Comparison of ENCODE assay signal across 18 mouse cellular contexts in the genomic region with DNA sequence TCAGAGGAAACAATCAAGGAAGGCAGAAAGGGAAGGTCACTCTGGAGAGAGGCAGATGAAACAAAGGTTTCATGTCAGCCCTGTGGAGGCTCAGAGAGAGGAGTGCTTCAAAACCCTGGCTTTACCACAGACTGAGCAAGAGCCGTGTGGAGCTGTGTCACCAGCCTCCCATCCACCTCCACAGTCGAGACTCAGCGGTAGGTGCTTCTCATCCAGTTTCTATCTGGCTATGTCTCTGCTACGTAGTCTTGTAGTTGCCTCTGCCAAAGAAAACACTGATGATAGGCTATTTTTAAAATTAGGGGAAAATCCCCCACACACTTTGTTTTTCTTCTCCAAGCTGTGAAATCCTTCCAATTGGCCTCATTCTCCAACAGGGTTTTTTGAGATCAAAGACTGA. TPM values are rescaled to one million over a fixed set of nuclear protein-coding genes. Genes with fewer than 3 reads are reported as not detected.
DNase-seq lines count a peak whose midpoint lies in the region; ATAC-seq and TF ChIP-seq lines count a peak whose summit lies in the region.
"Had no signal": no experiment of that assay in that cellular context is flagged by ENCODE, and none has a peak within 500 bp of the region (broad histone marks: within the 10 kb centered on the region; RNA-seq: fewer than 3 reads in every experiment).

No protein-coding gene starts in this region.

- no peak for ATAC-seq in forebrain, embryonic 14.5 days
- ATAC-seq in forebrain, embryonic 11.5 days (replicated peaks; ENCODE audit: low FRiP score): no peak
- peak; percentile 43 for ATAC-seq in activated CD4-positive, CD25-positive, alpha-beta regulatory T cell, adult 4 months

- no peak overlapping the region for H3ac ChIP-seq in myocyte (ENCODE audit: control insufficient read depth, insufficient read length)

- no peaks in the 10 kb centered on the region for H3K36me3 ChIP-seq in forebrain, embryonic 14.5 days (ENCODE audit: control insufficient read depth, insufficient read depth, low read length)
- no peaks in the 10 kb centered on the region for H3K36me3 ChIP-seq in forebrain, embryonic 11.5 days (ENCODE audit: control insufficient read depth, insufficient read depth, low read length)
- no peaks in the 10 kb centered on the region for H3K36me3 ChIP-seq in myocyte (ENCODE audit: control insufficient read depth, insufficient read depth)
- H3K36me3 ChIP-seq: embryonic facial prominence, embryonic 12.5 days; hindbrain, embryonic 10.5 days; kidney, embryonic 15.5 days; neural tube, embryonic 12.5 days had no signal

- WGBS in forebrain, embryonic 14.5 days: 30% methylated on average over 4 of the region's 4 CpGs
- 60% methylated on average over 4 of the region's 4 CpGs for WGBS in forebrain, embryonic 11.5 days

- DNase-seq in forebrain, embryonic 14.5 days (ENCODE audit: low spot score): peak; percentile 11
- no peak for DNase-seq in forebrain, embryonic 11.5 days (ENCODE audit: low spot score)
- DNase-seq in layer of hippocampus, adult 2 months (ENCODE audit: low spot score in 2 of 2): no peak
- DNase-seq in layer of hippocampus, adult 9-10 months (ENCODE audit: low spot score): no peak
- no peak for DNase-seq in cerebellum, adult 18-20 months
- DNase-seq in thymus, postnatal 14 days: no peak
- DNase-seq: adrenal gland, adult 8-10 months; cerebellum, adult 2 months; layer of hippocampus, postnatal 36 days; left cerebral cortex, postnatal 4 days; lung, adult 18-20 months had no signal

- no peaks in the 10 kb centered on the region for H3K79me2 ChIP-seq in myocyte (ENCODE audit: control insufficient read depth, insufficient read depth)

- no peak for TF ChIP-seq POLR2A in myocyte (IDR thresholded peaks at IDR 0.05; ENCODE audit: insufficient read length, low read depth)

- 0 out of 2 replicates have a peak, but pooled peaks cover 2% of the 10 kb centered on the region for H3K4me1 ChIP-seq in forebrain, embryonic 14.5 days (ENCODE audit: control insufficient read depth, insufficient read depth, low read length)
- 0 out of 2 replicates have a peak, but pooled peaks cover 4% of the 10 kb centered on the region for H3K4me1 ChIP-seq in forebrain, embryonic 11.5 days (replicated peaks; ENCODE audit: control insufficient read depth, insufficient read depth, low read length)
- H3K4me1 ChIP-seq: neural tube, embryonic 12.5 days had no signal

- no peaks in the 10 kb centered on the region for H3K9me3 ChIP-seq in forebrain, embryonic 14.5 days (replicated peaks; ENCODE audit: control insufficient read depth, low read length)
- no peaks in the 10 kb centered on the region for H3K9me3 ChIP-seq in forebrain, embryonic 11.5 days (ENCODE audit: control insufficient read depth, low read length)
- H3K9me3 ChIP-seq: embryonic facial prominence, embryonic 12.5 days; hindbrain, embryonic 10.5 days; kidney, embryonic 15.5 days; neural tube, embryonic 12.5 days had no signal

- no peak overlapping the region for H3K9ac ChIP-seq in forebrain, embryonic 14.5 days (ENCODE audit: low read length)
- H3K9ac ChIP-seq in forebrain, embryonic 11.5 days (ENCODE audit: low read length): no peak overlapping the region
- H3K9ac ChIP-seq: embryonic facial prominence, embryonic 12.5 days; kidney, embryonic 15.5 days; neural tube, embryonic 12.5 days had no signal

- TF ChIP-seq CTCF in layer of hippocampus, adult 2 months (conservative IDR thresholded peaks at IDR 0.05): no peak

- H3K4me3 ChIP-seq in forebrain, embryonic 14.5 days (ENCODE audit: low read depth, low read length): no peak overlapping the region
- H3K4me3 ChIP-seq in forebrain, embryonic 11.5 days (ENCODE audit: low read depth, low read length): no peak overlapping the region
- no peak overlapping the region for H3K4me3 ChIP-seq in layer of hippocampus, adult 2 months
- H3K4me3 ChIP-seq in myocyte: no peak overlapping the region
- H3K4me3 ChIP-seq: embryonic facial prominence, embryonic 12.5 days; hindbrain, embryonic 10.5 days; kidney, embryonic 15.5 days; neural tube, embryonic 12.5 days had no signal

- no peak overlapping the region for H3K4me2 ChIP-seq in forebrain, embryonic 14.5 days (ENCODE audit: low read length)
- H3K4me2 ChIP-seq in forebrain, embryonic 11.5 days (ENCODE audit: low read depth, low read length, severe bottlenecking): no peak overlapping the region
- H3K4me2 ChIP-seq in myocyte (ENCODE audit: low read depth): peak overlapping the region; percentile 1
- H3K4me2 ChIP-seq: embryonic facial prominence, embryonic 12.5 days; heart, embryonic 11.5 days; kidney, embryonic 15.5 days; neural tube, embryonic 12.5 days had no signal

- H3K27me3 ChIP-seq in forebrain, embryonic 14.5 days (replicated peaks; ENCODE audit: control insufficient read depth, insufficient read depth, low read length): no peaks in the 10 kb centered on the region
- H3K27me3 ChIP-seq in forebrain, embryonic 11.5 days (ENCODE audit: control insufficient read depth, insufficient read depth, low read length): no peaks in the 10 kb centered on the region
- no peaks in the 10 kb centered on the region for H3K27me3 ChIP-seq in myocyte (ENCODE audit: control insufficient read depth, insufficient read depth, insufficient read length)
- H3K27me3 ChIP-seq: embryonic facial prominence, embryonic 12.5 days; kidney, embryonic 15.5 days; neural tube, embryonic 12.5 days had no signal

- no peak overlapping the region for H3K27ac ChIP-seq in forebrain, embryonic 14.5 days (ENCODE audit: low read depth, low read length)
- no peak overlapping the region for H3K27ac ChIP-seq in forebrain, embryonic 11.5 days (ENCODE audit: low read depth, low read length)
- H3K27ac ChIP-seq in layer of hippocampus, adult 2 months: 0 out of 2 replicates have a peak overlapping the region, but pooled peaks have one; percentile 14
- H3K27ac ChIP-seq: embryonic facial prominence, embryonic 12.5 days; hindbrain, embryonic 10.5 days; kidney, embryonic 15.5 days; neural tube, embryonic 12.5 days had no signal

TF ChIP-seq in myocyte, 11 proteins besides CTCF, POLR2A, EP300 and RAD21:
- TF ChIP-seq SRF (IDR thresholded peaks at IDR 0.05; ENCODE audit: control insufficient read depth, insufficient read length, low read depth) (no peak), POLR2AphosphoS2 (IDR thresholded peaks at IDR 0.05; ENCODE audit: insufficient read length, low read depth) (no peak), REST (IDR thresholded peaks at IDR 0.05; ENCODE audit: insufficient read depth, insufficient read length) (no peak), TCF3 (IDR thresholded peaks at IDR 0.05; ENCODE audit: insufficient read length, low read depth) (no peak), USF1 (IDR thresholded peaks at IDR 0.05; ENCODE audit: low read depth) (no peak), MAX (IDR thresholded peaks at IDR 0.05; ENCODE audit: low read depth) (no peak)

RNA-seq across cellular contexts. Expression of gene Fam117b, which starts 25.9 kb away (rescaled TPM):
- polyA plus RNA-seq in forebrain, embryonic 14.5 days (2014; fragmentation: Nextera tagmentation; extraction: Ambion mirVana): 24.2 and 28.4 TPM in 2 replicates
- 17.2 and 17.6 TPM in 2 replicates for polyA plus RNA-seq in forebrain, embryonic 11.5 days (2014; fragmentation: Nextera tagmentation; extraction: Ambion mirVana)
- total RNA-seq in layer of hippocampus, adult 2 months (2021): 10 to 100 TPM; 55.7 to 57.3 TPM
- 10 to 100 TPM; 14.9 to 17.4 TPM for polyA plus RNA-seq in activated CD4-positive, CD25-positive, alpha-beta regulatory T cell, adult 4 months (2017; shearing (Covaris generic))
- 4.3 TPM for polyA plus RNA-seq in myocyte (2012; fragmentation: generic; extraction: Trizol)
